ENCODE assay signal across 26 mouse cellular contexts in genomic region chr1:176443712-176444111, GRCm38 (mm10).
"Had no signal": no experiment of that assay in that cellular context is flagged by ENCODE, and none has a peak within 500 bp of the region (broad histone marks: within the 10 kb centered on the region; RNA-seq: fewer than 3 reads in every experiment).

No protein-coding gene starts in this region.

- H3K4me3 ChIP-seq: gastrocnemius, adult 2 months; heart, embryonic 10.5 days; heart, embryonic 12.5 days; hindbrain, embryonic 10.5 days; hindbrain, embryonic 12.5 days; intestine, embryonic 15.5 days; layer of hippocampus, adult 2 months; left cerebral cortex, adult 2 months; limb, embryonic 13.5 days; limb, embryonic 15.5 days; liver, embryonic 12.5 days had no signal

- H3K27ac ChIP-seq: gastrocnemius, adult 2 months; heart, embryonic 10.5 days; hindbrain, embryonic 10.5 days; hindbrain, embryonic 12.5 days; hindbrain, embryonic 14.5 days; intestine, embryonic 15.5 days; layer of hippocampus, adult 2 months; left cerebral cortex, adult 2 months; limb, embryonic 13.5 days; limb, embryonic 15.5 days; liver, embryonic 12.5 days; liver, embryonic 14.5 days had no signal

- H3K9me3 ChIP-seq: heart, embryonic 10.5 days; heart, embryonic 12.5 days; hindbrain, embryonic 10.5 days; hindbrain, embryonic 12.5 days; intestine, embryonic 15.5 days; limb, embryonic 13.5 days; limb, embryonic 15.5 days; liver, embryonic 12.5 days had no signal

- H3K4me1 ChIP-seq: heart, embryonic 10.5 days; heart, embryonic 12.5 days; hindbrain, embryonic 10.5 days; hindbrain, embryonic 12.5 days; intestine, embryonic 15.5 days; limb, embryonic 15.5 days; liver, embryonic 12.5 days had no signal

- H3K9ac ChIP-seq: heart, embryonic 12.5 days; hindbrain, embryonic 12.5 days; hindbrain, embryonic 14.5 days; intestine, embryonic 15.5 days; limb, embryonic 13.5 days; limb, embryonic 15.5 days; liver, embryonic 12.5 days; liver, embryonic 14.5 days had no signal

- DNase-seq: gastrocnemius, adult 2 months; gastrocnemius, postnatal 10 days; gastrocnemius, postnatal 25 days; heart, adult 18-20 months; heart, postnatal 10 days; heart, postnatal 4 days; kidney, adult 18-20 months; kidney, adult 8-10 months; kidney, postnatal 10 days; kidney, postnatal 25 days; kidney, postnatal 4 days had no signal

- H3K27me3 ChIP-seq: heart, embryonic 12.5 days; hindbrain, embryonic 12.5 days; intestine, embryonic 15.5 days; limb, embryonic 13.5 days; limb, embryonic 15.5 days; liver, embryonic 12.5 days had no signal

- H3K4me2 ChIP-seq: heart, embryonic 12.5 days; hindbrain, embryonic 12.5 days; hindbrain, embryonic 14.5 days; intestine, embryonic 15.5 days; limb, embryonic 13.5 days; limb, embryonic 15.5 days; liver, embryonic 12.5 days had no signal

- ATAC-seq: hindbrain, embryonic 16.5 days; inflammation-experienced regulatory T-cells, adult 6 months; intestine, embryonic 15.5 days; intestine, postnatal 0 days; liver, embryonic 12.5 days had no signal

- H3K36me3 ChIP-seq: heart, embryonic 10.5 days; heart, embryonic 12.5 days; hindbrain, embryonic 10.5 days; hindbrain, embryonic 12.5 days; intestine, embryonic 15.5 days; limb, embryonic 13.5 days; limb, embryonic 15.5 days; liver, embryonic 12.5 days had no signal
